Mouse (Mus musculus): ENCODE results near the gene St6galnac5. TPM values are rescaled to one million over a fixed set of nuclear protein-coding genes. Genes with fewer than 3 reads are reported as not detected.

The St6galnac5 gene
- polyA plus RNA-seq, 1 experiment, result not detected

GRCm38 (mm10) chr3:152907683-152908082 is 74.4 kb downstream of the St6galnac5 start:
- Histone ChIP-seq H3K4me1 (ENCODE audit: control insufficient read depth, insufficient read depth, low read length) (no peaks in the 10 kb centered on the region), H3K9me3 (replicated peaks; ENCODE audit: control insufficient read depth, insufficient read depth, low read length, poor library complexity, severe bottlenecking) (no peaks in the 10 kb centered on the region), H3K36me3 (ENCODE audit: control insufficient read depth, insufficient read depth, low read length, poor library complexity, severe bottlenecking) (no peaks in the 10 kb centered on the region), H3K27ac (ENCODE audit: insufficient read depth, low read length) (no peak overlapping the region), H3K27me3 (ENCODE audit: control insufficient read depth, insufficient read depth, low read length, poor library complexity, severe bottlenecking) (no peaks in the 10 kb centered on the region), H3K4me3 (ENCODE audit: low read depth, low read length) (no peak overlapping the region), H3K9ac (ENCODE audit: low read depth, poor library complexity, severe bottlenecking) (no peak overlapping the region)
- TF ChIP-seq EP300 (IDR thresholded peaks at IDR 0.05; ENCODE audit: insufficient read depth, low read depth, low read length), result no peak

- no peaks in the 10 kb centered on the region for H3K36me3 ChIP-seq (ENCODE audit: control insufficient read depth, insufficient read depth, low read length, poor library complexity, severe bottlenecking)
- no peak for TF ChIP-seq CTCF (IDR thresholded peaks at IDR 0.05; ENCODE audit: low read depth, low read length)
- no peak for TF ChIP-seq EP300 (IDR thresholded peaks at IDR 0.05; ENCODE audit: insufficient read depth, low read depth, low read length)
- no peak for TF ChIP-seq POLR2A (IDR thresholded peaks at IDR 0.05; ENCODE audit: insufficient read depth, low read length)
- no peaks in the 10 kb centered on the region for H3K27me3 ChIP-seq (ENCODE audit: control insufficient read depth, insufficient read depth, low read length, poor library complexity, severe bottlenecking)
- no peak overlapping the region for H3K9ac ChIP-seq (ENCODE audit: low read depth, poor library complexity, severe bottlenecking)
- no peak overlapping the region for H3K27ac ChIP-seq (ENCODE audit: insufficient read depth, low read length)
- H3K9me3 ChIP-seq (replicated peaks; ENCODE audit: control insufficient read depth, insufficient read depth, low read length, poor library complexity, severe bottlenecking), result no peaks in the 10 kb centered on the region
- H3K4me1 ChIP-seq (ENCODE audit: control insufficient read depth, insufficient read depth, low read length), result no peaks in the 10 kb centered on the region
- no peak overlapping the region for H3K4me3 ChIP-seq (ENCODE audit: low read depth, low read length)
Observed at GRCm38 (mm10) chr3:152907087-152907486, 75.0 kb downstream of the St6galnac5 start.

GRCm38 (mm10) chr3:152905800-152906199 is 76.2 kb downstream of the St6galnac5 start:
- TF ChIP-seq POLR2A (IDR thresholded peaks at IDR 0.05; ENCODE audit: insufficient read depth, low read length) (no peak), CTCF (IDR thresholded peaks at IDR 0.05; ENCODE audit: low read depth, low read length) (no peak), EP300 (IDR thresholded peaks at IDR 0.05; ENCODE audit: insufficient read depth, low read depth, low read length) (no peak)
- Histone ChIP-seq H3K4me3 (ENCODE audit: low read depth, low read length) (no peak overlapping the region), H3K36me3 (ENCODE audit: control insufficient read depth, insufficient read depth, low read length, poor library complexity, severe bottlenecking) (no peaks in the 10 kb centered on the region), H3K9ac (ENCODE audit: low read depth, poor library complexity, severe bottlenecking) (no peak overlapping the region), H3K27me3 (ENCODE audit: control insufficient read depth, insufficient read depth, low read length, poor library complexity, severe bottlenecking) (no peaks in the 10 kb centered on the region), H3K27ac (ENCODE audit: insufficient read depth, low read length) (no peak overlapping the region), H3K9me3 (replicated peaks; ENCODE audit: control insufficient read depth, insufficient read depth, low read length, poor library complexity, severe bottlenecking) (no peaks in the 10 kb centered on the region), H3K4me1 (ENCODE audit: control insufficient read depth, insufficient read depth, low read length) (no peaks in the 10 kb centered on the region)

- Histone ChIP-seq H3K4me1 (ENCODE audit: control insufficient read depth, insufficient read depth, low read length) (no peaks in the 10 kb centered on the region), H3K36me3 (ENCODE audit: control insufficient read depth, insufficient read depth, low read length, poor library complexity, severe bottlenecking) (no peaks in the 10 kb centered on the region), H3K27ac (ENCODE audit: insufficient read depth, low read length) (no peak overlapping the region), H3K27me3 (ENCODE audit: control insufficient read depth, insufficient read depth, low read length, poor library complexity, severe bottlenecking) (no peaks in the 10 kb centered on the region), H3K9me3 (replicated peaks; ENCODE audit: control insufficient read depth, insufficient read depth, low read length, poor library complexity, severe bottlenecking) (no peaks in the 10 kb centered on the region), H3K9ac (ENCODE audit: low read depth, poor library complexity, severe bottlenecking) (no peak overlapping the region), H3K4me3 (ENCODE audit: low read depth, low read length) (no peak overlapping the region)
- no peak for TF ChIP-seq CTCF (IDR thresholded peaks at IDR 0.05; ENCODE audit: low read depth, low read length)
- no peak for TF ChIP-seq POLR2A (IDR thresholded peaks at IDR 0.05; ENCODE audit: insufficient read depth, low read length)
- no peak for TF ChIP-seq EP300 (IDR thresholded peaks at IDR 0.05; ENCODE audit: insufficient read depth, low read depth, low read length)
Observed at GRCm38 (mm10) chr3:152905026-152905425, 77.0 kb downstream of the St6galnac5 start.

- Histone ChIP-seq H3K9ac (ENCODE audit: low read depth, poor library complexity, severe bottlenecking) (no peak overlapping the region), H3K36me3 (ENCODE audit: control insufficient read depth, insufficient read depth, low read length, poor library complexity, severe bottlenecking) (no peaks in the 10 kb centered on the region), H3K4me1 (ENCODE audit: control insufficient read depth, insufficient read depth, low read length) (no peaks in the 10 kb centered on the region), H3K4me3 (ENCODE audit: low read depth, low read length) (no peak overlapping the region), H3K27me3 (ENCODE audit: control insufficient read depth, insufficient read depth, low read length, poor library complexity, severe bottlenecking) (no peaks in the 10 kb centered on the region), H3K27ac (ENCODE audit: insufficient read depth, low read length) (no peak overlapping the region), H3K9me3 (replicated peaks; ENCODE audit: control insufficient read depth, insufficient read depth, low read length, poor library complexity, severe bottlenecking) (no peaks in the 10 kb centered on the region)
- no peak for TF ChIP-seq CTCF (IDR thresholded peaks at IDR 0.05; ENCODE audit: low read depth, low read length)
- no peak for TF ChIP-seq EP300 (IDR thresholded peaks at IDR 0.05; ENCODE audit: insufficient read depth, low read depth, low read length)
- no peak for TF ChIP-seq POLR2A (IDR thresholded peaks at IDR 0.05; ENCODE audit: insufficient read depth, low read length)
Observed at GRCm38 (mm10) chr3:152898906-152899305, 83.1 kb downstream of the St6galnac5 start.

- H3K9ac ChIP-seq (ENCODE audit: low read depth, poor library complexity, severe bottlenecking), result no peak overlapping the region
- TF ChIP-seq POLR2A (IDR thresholded peaks at IDR 0.05; ENCODE audit: insufficient read depth, low read length), result no peak
- no peak for TF ChIP-seq EP300 (IDR thresholded peaks at IDR 0.05; ENCODE audit: insufficient read depth, low read depth, low read length)
- no peak for TF ChIP-seq CTCF (IDR thresholded peaks at IDR 0.05; ENCODE audit: low read depth, low read length)
- no peaks in the 10 kb centered on the region for H3K27me3 ChIP-seq (ENCODE audit: control insufficient read depth, insufficient read depth, low read length, poor library complexity, severe bottlenecking)
- no peaks in the 10 kb centered on the region for H3K36me3 ChIP-seq (ENCODE audit: control insufficient read depth, insufficient read depth, low read length, poor library complexity, severe bottlenecking)
- no peaks in the 10 kb centered on the region for H3K9me3 ChIP-seq (replicated peaks; ENCODE audit: control insufficient read depth, insufficient read depth, low read length, poor library complexity, severe bottlenecking)
- H3K4me3 ChIP-seq (ENCODE audit: low read depth, low read length), result no peak overlapping the region
- no peak overlapping the region for H3K27ac ChIP-seq (ENCODE audit: insufficient read depth, low read length)
- no peaks in the 10 kb centered on the region for H3K4me1 ChIP-seq (ENCODE audit: control insufficient read depth, insufficient read depth, low read length)
Observed at GRCm38 (mm10) chr3:152897196-152897595, 84.8 kb downstream of the St6galnac5 start.

All from ES-Bruce4 (cell line).